Mouse (Mus musculus): ENCODE measurements around the gene Cyp2ab1.

The Cyp2ab1 gene

GRCm38 (mm10) chr16:20272994-20273393 is 52.2 kb downstream of the Cyp2ab1 start:
- intact Hi-C loops (cut with DNase I) = no loop called here

- intact Hi-C loops (cut with DNase I) = no loop called here
Measured at GRCm38 (mm10) chr16:20271339-20271738, 53.9 kb downstream of the Cyp2ab1 start.

DNA sequence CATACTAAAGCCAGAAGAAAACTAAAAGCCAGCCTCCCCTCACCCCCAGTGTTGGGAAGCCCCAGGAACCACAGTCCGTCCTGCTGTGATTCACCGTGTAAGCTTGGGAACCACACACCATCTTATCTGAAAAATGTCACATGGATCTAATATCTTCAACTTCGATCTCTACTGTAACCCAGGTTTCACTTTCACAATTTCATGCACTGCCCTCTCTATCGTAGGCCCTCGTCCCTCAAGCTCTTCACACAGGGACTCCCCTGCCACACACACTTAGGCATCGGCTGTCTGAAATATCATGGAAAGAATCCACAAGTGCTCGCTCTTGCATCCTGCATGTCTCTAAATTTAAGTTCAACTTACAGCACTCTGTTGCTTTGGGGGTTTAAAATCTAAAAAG is 60.1 kb downstream of the Cyp2ab1 start:
- intact Hi-C loops (cut with DNase I) = no loop called here
